Mouse (Mus musculus) thymus, adult 2 months (tissue): ENCODE measurements around the gene H1foo.

Experiments used
- CTCF ChIP-seq: fragments of 200-500 bp; IDR thresholded peaks from 2 replicates; pipeline ENCODE4 v1.5.1; 2012; ENCODE audit warnings: mild to moderate bottlenecking, control low read depth, low read length, moderate library complexity, borderline replicate concordance; ENCODE audit not compliant: control insufficient read depth, poor library complexity, insufficient read depth; ENCODE audit errors: extremely low read depth
- POLR2A ChIP-seq: fragments of 200-500 bp; IDR thresholded peaks from 2 replicates; pipeline ENCODE4 v1.6.1; 2012; ENCODE audit warnings: mild to moderate bottlenecking, low read length, control low read depth, moderate library complexity; ENCODE audit not compliant: control insufficient read depth, poor library complexity, insufficient read depth; ENCODE audit errors: extremely low read depth

- TF ChIP-seq POLR2A (no peak), CTCF (no peak)
These were observed 18.9 kb downstream of the H1foo start for GRCm38 (mm10) chr6:115963656-115964055.
